Mouse (Mus musculus): ENCODE measurements around the gene Olfr147. TPM values are rescaled to one million over a fixed set of nuclear protein-coding genes. Genes with fewer than 3 reads are reported as not detected.
"Not testable (repeated sequence)": the region's sequence is repeated elsewhere in the genome, so short reads cannot be mapped to it uniquely, and the experiment has no call there.

The Olfr147 gene
- total RNA-seq (2021) = not detected
- long read RNA-seq, experiment 1 = 0 reads
- long read RNA-seq, experiment 2 = 0 reads

GRCm38 (mm10) chr9:38401398-38401797, at the start of gene Olfr147:
Gene Olfr147 (plus strand): TSS chr9:38401698.
- no peak for TF ChIP-seq CTCF (conservative IDR thresholded peaks at IDR 0.05)
- no peak for DNase-seq (ENCODE audit: low spot score in 2 of 2)
- H3K27ac ChIP-seq = no peak within 1 kb of the TSS

DNA sequence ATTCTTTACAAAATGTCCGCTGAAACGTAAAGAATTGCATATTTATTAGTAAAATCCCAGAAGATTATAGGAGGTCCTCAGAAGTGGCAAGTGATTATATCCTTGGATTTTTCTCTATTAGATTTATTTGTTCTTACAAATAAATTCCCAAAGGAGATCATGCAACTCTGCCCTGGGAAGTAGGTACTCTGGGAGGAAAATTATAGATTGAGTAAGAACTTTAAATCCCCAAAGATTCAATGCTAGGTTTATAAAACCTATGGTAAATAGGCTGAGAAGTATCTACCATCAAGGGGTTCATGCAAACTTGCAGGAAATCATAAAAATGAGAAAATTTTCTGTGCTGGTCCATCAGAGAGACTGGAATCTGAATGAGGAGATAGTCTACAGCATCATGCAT, 34.9 kb upstream of the Olfr147 start, which contains the start of gene Olfr250:
Olfr250 (plus strand) TSS at position 301 of the 400 bp plus-strand sequence.
- no peak for TF ChIP-seq CTCF (conservative IDR thresholded peaks at IDR 0.05)
- no peak for DNase-seq (ENCODE audit: low spot score in 2 of 2)
- Histone ChIP-seq H3K27ac (no peak within 1 kb of the TSS), H3K4me3 (no peak within 1 kb of the TSS)

More at GRCm38 (mm10) chr9:38401398-38401797, at the start of gene Olfr147:
- H3K4me3 ChIP-seq = no peak within 1 kb of the TSS

- no peak for TF ChIP-seq CTCF (conservative IDR thresholded peaks at IDR 0.05)
- DNase-seq (ENCODE audit: low spot score in 2 of 2) = no peak
- H3K27ac ChIP-seq = no peak within 1 kb of the TSS
- no peak within 1 kb of the TSS for H3K4me3 ChIP-seq
These were observed 24.7 kb upstream of the Olfr147 start, which contains the start of gene Olfr251 for GRCm38 (mm10) chr9:38376786-38377185. Gene Olfr251 (plus strand): TSS chr9:38377086.

GRCm38 (mm10) chr9:38407502-38407901, 6.0 kb downstream of the Olfr147 start:
- H3K27ac ChIP-seq; DNase-seq (ENCODE audit: low spot score in 2 of 2); H3K4me3 ChIP-seq: not testable (repeated sequence)

DNA sequence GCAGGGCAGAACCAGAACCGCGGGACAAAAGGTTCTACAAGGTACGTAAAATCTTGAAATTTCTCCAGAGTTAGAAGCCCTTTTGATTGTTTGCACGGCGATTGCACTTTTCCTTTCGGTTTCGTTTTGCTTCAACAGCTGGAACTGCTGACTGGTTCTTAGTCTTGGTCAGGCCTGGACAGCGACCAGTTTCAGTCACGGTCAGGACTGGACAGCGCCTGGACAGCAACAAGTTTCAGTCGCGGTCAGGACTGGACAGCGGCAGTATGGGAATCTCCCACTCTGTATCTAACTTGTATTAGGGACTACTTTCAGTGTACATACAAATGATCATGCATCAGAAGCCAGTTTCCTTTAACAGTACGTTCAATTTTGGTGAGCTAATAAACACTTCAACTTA, 12.0 kb downstream of the Olfr147 start:
- DNase-seq (ENCODE audit: low spot score in 2 of 2); H3K27ac ChIP-seq; H3K4me3 ChIP-seq: not testable (repeated sequence)

DNA sequence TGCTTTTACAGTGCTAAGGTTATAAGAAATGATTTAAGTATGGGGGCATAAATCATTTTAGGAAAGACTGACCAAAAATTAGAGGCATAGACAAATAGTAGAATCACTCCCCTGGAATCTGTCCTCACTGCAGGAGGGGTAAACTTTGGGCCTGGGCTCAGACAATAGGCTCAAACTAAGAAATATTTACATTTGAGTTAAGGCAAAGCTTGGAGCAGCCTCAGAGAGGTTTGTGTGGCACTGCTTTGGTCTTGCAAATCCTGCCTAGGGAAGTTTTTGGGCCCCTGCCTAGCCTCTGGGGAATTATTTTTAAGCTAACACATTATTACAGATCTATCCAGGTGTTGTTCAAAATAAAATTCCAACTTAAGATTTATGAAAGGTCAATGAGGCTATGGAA, 22.3 kb downstream of the Olfr147 start:
- no peak for TF ChIP-seq CTCF (conservative IDR thresholded peaks at IDR 0.05)
- H3K4me3 ChIP-seq = no peak overlapping the region
- no peak overlapping the region for H3K27ac ChIP-seq
- no peak for DNase-seq (ENCODE audit: low spot score in 2 of 2)

DNA sequence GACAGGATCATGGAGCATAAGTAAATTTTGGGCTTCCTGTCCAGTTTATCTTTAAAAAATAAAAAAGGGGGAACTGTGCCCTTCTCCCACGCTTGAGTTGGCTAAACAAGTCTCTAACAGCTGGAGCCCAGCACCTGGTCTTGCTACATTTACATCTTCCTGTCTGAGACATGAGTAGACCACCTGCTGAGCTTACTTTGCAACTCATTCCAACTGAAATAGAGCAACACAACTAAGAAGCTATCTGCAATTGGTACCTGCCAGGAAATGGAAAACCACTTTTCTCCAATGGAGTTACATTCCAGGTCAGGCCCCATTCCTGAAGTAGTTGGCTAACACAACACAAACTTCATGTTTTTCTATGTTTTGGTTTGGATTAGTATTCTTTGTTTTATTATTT, 25.5 kb downstream of the Olfr147 start:
- H3K4me3 ChIP-seq = no peak overlapping the region
- no peak for TF ChIP-seq CTCF (conservative IDR thresholded peaks at IDR 0.05)
- no peak overlapping the region for H3K27ac ChIP-seq
- DNase-seq (ENCODE audit: low spot score in 2 of 2) = no peak

- no peak for TF ChIP-seq CTCF (conservative IDR thresholded peaks at IDR 0.05)
- Histone ChIP-seq H3K4me3 (no peak within 1 kb of the TSS), H3K27ac (no peak within 1 kb of the TSS)
- no peak for DNase-seq (ENCODE audit: low spot score in 2 of 2)
These were observed 27.7 kb downstream of the Olfr147 start, which contains the start of gene Olfr901 for GRCm38 (mm10) chr9:38429155-38429554. Gene Olfr901 (plus strand): TSS chr9:38429455.

DNA sequence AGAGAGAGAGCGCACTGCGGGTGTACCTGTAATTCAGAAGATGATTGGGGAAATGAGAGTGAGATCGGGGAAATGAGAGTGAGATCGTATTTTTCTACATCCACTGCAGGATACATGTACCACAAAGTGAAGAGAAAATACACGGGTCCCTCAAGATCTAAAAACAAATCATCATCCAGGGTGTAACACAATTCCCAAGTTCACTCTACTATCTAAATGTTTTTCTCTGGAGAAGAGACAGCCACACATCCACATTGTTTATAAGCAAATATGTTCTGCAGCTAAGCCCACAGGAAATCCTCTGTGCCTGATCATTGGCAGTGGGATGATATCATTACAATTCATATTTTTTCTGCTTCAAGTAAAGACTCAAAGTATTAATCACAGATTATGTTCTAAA, 45.9 kb downstream of the Olfr147 start, which contains the start of gene Olfr902:
Olfr902 (plus strand) TSS at position 301 of the 400 bp plus-strand sequence.
- no peak for TF ChIP-seq CTCF (conservative IDR thresholded peaks at IDR 0.05)
- DNase-seq (ENCODE audit: low spot score in 2 of 2) = no peak
- no peak within 1 kb of the TSS for H3K4me3 ChIP-seq
- H3K27ac ChIP-seq = no peak within 1 kb of the TSS

Other genes starting within 250 kb of the Olfr147 start
- not detected for gene Olfr891, start 220.9 kb upstream of the Olfr147 start, total RNA-seq (2021)
- not detected for gene Olfr893, start 193.3 kb upstream of the Olfr147 start, total RNA-seq (2021)
- gene Olfr894, start 183.6 kb upstream of the Olfr147 start, total RNA-seq (2021) = not detected
- not detected for gene Olfr143, start 148.9 kb upstream of the Olfr147 start, total RNA-seq (2021)
- not detected for gene Olfr895, start 133.8 kb upstream of the Olfr147 start, total RNA-seq (2021)
- not detected for gene Olfr896-ps1, start 110.6 kb upstream of the Olfr147 start, total RNA-seq (2021)
- gene Olfr25, start 72.6 kb upstream of the Olfr147 start, total RNA-seq (2021) = not detected
- not detected for gene Olfr898, start 53.3 kb upstream of the Olfr147 start, total RNA-seq (2021)
- gene Olfr250, start 34.8 kb upstream of the Olfr147 start, total RNA-seq (2021) = not detected
- gene Olfr251, start 24.6 kb upstream of the Olfr147 start, total RNA-seq (2021) = not detected
- not detected for gene Olfr901, start 27.8 kb downstream of the Olfr147 start, total RNA-seq (2021)
- gene Olfr902, start 46.0 kb downstream of the Olfr147 start, total RNA-seq (2021) = not detected
- not detected for gene Olfr904, start 61.4 kb downstream of the Olfr147 start, total RNA-seq (2021)
- not detected for gene Olfr905, start 69.4 kb downstream of the Olfr147 start, total RNA-seq (2021)
- not detected for gene Olfr906, start 85.4 kb downstream of the Olfr147 start, total RNA-seq (2021)
- gene Olfr907, start 94.1 kb downstream of the Olfr147 start, total RNA-seq (2021) = not detected
- gene Olfr911-ps1, start 119.9 kb downstream of the Olfr147 start, total RNA-seq (2021) = not detected
- not detected for gene Olfr910, start 136.2 kb downstream of the Olfr147 start, total RNA-seq (2021)
- gene Olfr912, start 178.5 kb downstream of the Olfr147 start, total RNA-seq (2021) = not detected
- not detected for gene Olfr913, start 191.1 kb downstream of the Olfr147 start, total RNA-seq (2021)
- not detected for gene Olfr914, start 203.4 kb downstream of the Olfr147 start, total RNA-seq (2021)

Measured in layer of hippocampus, adult 2 months (tissue).